Mouse (Mus musculus) liver, postnatal 0 days (tissue): ENCODE data around the gene Wdr20.

Source experiments
- CTCF ChIP-seq: sonication (generic); IDR thresholded peaks from 2 replicates; pipeline ENCODE4 v1.5.1; 2016; ENCODE audit warnings: antibody characterized with exemption, low read depth
- EP300 ChIP-seq: IDR thresholded peaks from 2 replicates; pipeline ENCODE4 v1.6.1; 2016; ENCODE audit warnings: antibody characterized with exemption, low read depth, mild to moderate bottlenecking

- TF ChIP-seq EP300 = no peak
- TF ChIP-seq CTCF = no peak
Measured at GRCm38 (mm10) chr12:110784211-110784610, 46.5 kb downstream of the Wdr20 start.
